Mouse (Mus musculus): ENCODE data around the gene T. TPM values are rescaled to one million over a fixed set of nuclear protein-coding genes. Genes with fewer than 3 reads are reported as not detected.
A peak's percentile ranks its signal among the peaks of the same experiment; 100 is the strongest.

Gene T
- polyA plus RNA-seq, 1 experiment = 0.26 TPM

DNA sequence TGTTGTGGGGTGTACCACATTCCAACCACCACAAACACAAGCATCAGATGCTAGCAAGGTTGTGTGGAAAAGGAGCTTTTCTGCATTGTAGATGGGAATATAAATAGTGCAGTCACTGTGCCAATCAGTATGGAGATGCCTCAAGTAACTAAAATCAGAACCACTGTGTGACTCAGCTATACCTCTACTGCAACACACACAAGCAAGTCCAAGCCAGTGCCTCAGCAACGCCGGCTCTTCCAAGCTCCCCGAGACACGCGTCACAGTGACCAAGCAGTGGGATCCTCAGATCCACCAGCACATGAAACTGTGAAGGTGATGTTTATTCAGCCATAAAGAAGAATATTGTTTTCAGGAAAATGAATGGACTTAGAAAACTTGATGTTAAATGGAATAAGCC, 56.7 kb downstream of the T start:
- peak in 1 of 2 experiments; percentile 59 for DNase-seq (ENCODE audit: extremely low spot score in 1 of 2, low spot score in 1 of 2)

Other genes starting within 250 kb of the T start
- 0.08 TPM in 1 of 2 replicates, not detected in the other for gene Ccr6, start 198.4 kb upstream of the T start, polyA plus RNA-seq (2012; rRNA removed)
- 383 and 417 TPM in 2 replicates for gene Mpc1, start 151.5 kb upstream of the T start, polyA plus RNA-seq (2012; rRNA removed)
- gene Sft2d1, start 123.3 kb upstream of the T start, polyA plus RNA-seq (2012; rRNA removed) = 117 and 134 TPM in 2 replicates
- 23.2 and 27.8 TPM in 2 replicates for gene Prr18, start 97.0 kb upstream of the T start, polyA plus RNA-seq (2012; rRNA removed)
- gene T2, start 78.4 kb upstream of the T start, polyA plus RNA-seq (2012; rRNA removed) = 1.1 and 1.5 TPM in 2 replicates
- 31.8 and 34.3 TPM in 2 replicates for gene Pde10a, start 90.9 kb downstream of the T start, polyA plus RNA-seq (2012; rRNA removed)
- not detected in 2 replicates for gene Gm17087, start 132.5 kb downstream of the T start, polyA plus RNA-seq (2012; rRNA removed)

All from frontal cortex, adult 2 months (tissue).